Mouse (Mus musculus) liver, adult 2 months (tissue): Measurements from ENCODE around the gene Frem2. TPM values are rescaled to one million over a fixed set of nuclear protein-coding genes. Genes with fewer than 3 reads are reported as not detected.

Experiments
- DNase-seq: peaks from one replicate; pipeline ENCODE4 v3.0.0-alpha.2; 2011; ENCODE audit warnings: low read depth, low spot score; ENCODE audit errors: extremely low read depth
- H3K27ac ChIP-seq: fragments of 200-500 bp; replicated peaks from 2 replicates; pipeline ENCODE4 v1.5.1; 2012; ENCODE audit warnings: low read depth, mild to moderate bottlenecking, control low read depth, inconsistent platforms, low read length; ENCODE audit not compliant: insufficient read depth
- H3K27me3 ChIP-seq: fragments of 200-500 bp; 2 replicates; pipeline ENCODE4 v1.6.1; 2012; ENCODE audit warnings: mild to moderate bottlenecking, moderate library complexity, low read length, inconsistent platforms; ENCODE audit not compliant: control insufficient read depth, insufficient read depth
- H3K36me3 ChIP-seq: fragments of 200-500 bp; 2 replicates; pipeline ENCODE4 v1.6.1; 2012; ENCODE audit warnings: low read length, inconsistent platforms; ENCODE audit not compliant: control insufficient read depth, insufficient read depth
- H3K4me1 ChIP-seq: fragments of 200-500 bp; 2 replicates; pipeline ENCODE4 v1.6.1; 2011; ENCODE audit warnings: low read length; ENCODE audit not compliant: control insufficient read depth, insufficient read depth
- H3K4me3 ChIP-seq: fragments of 200-500 bp; 2 replicates; pipeline ENCODE4 v1.5.1; 2011; ENCODE audit warnings: low read depth, mild to moderate bottlenecking, control low read depth, low read length, moderate library complexity; ENCODE audit not compliant: insufficient read depth
- H3K79me2 ChIP-seq: fragments of 200-500 bp; 2 replicates; pipeline ENCODE4 v1.6.1; 2012; ENCODE audit warnings: inconsistent platforms, mild to moderate bottlenecking, low read length, moderate library complexity; ENCODE audit not compliant: control insufficient read depth, insufficient read depth
- H3K9ac ChIP-seq: fragments of 200-500 bp; 2 replicates; pipeline ENCODE4 v1.6.1; 2012; ENCODE audit warnings: low read depth, mild to moderate bottlenecking, control low read depth, inconsistent platforms, low read length
- CTCF ChIP-seq: fragments of 200-500 bp; IDR thresholded peaks from 2 replicates; pipeline ENCODE4 v1.5.1; 2011; ENCODE audit warnings: low read depth, low read length, control low read depth
- POLR2A ChIP-seq: fragments of 200-500 bp; IDR thresholded peaks from 2 replicates; pipeline ENCODE4 v1.6.1; 2011; ENCODE audit warnings: low read length, control low read depth; ENCODE audit not compliant: insufficient read depth; ENCODE audit errors: extremely low read depth
- WGBS: fragments of 180-500 bp; shearing (Covaris S2); methylation state at CpG from one replicate; pipeline ENCODE4 v1.1.7; 2018; 5-methylcytosine and 5-hydroxymethylcytosine counted together
- polyA plus RNA-seq: library from polyadenylated mRNA; depleted of rRNA; stranded (reverse); fragments of >200 nt; gene quantifications from 2 replicates; pipeline ENCODE4 v1.2.3, GENCODE M21; 2012
- total RNA-seq: library from RNA; depleted of rRNA; stranded (reverse); fragments of >200 nt; gene quantifications from 2 replicates; pipeline ENCODE4 v1.2.3, GENCODE M21; 2014

Gene Frem2
- total and polyA plus RNA-seq, 2 experiments = 0.02 to 0.09 TPM

DNA sequence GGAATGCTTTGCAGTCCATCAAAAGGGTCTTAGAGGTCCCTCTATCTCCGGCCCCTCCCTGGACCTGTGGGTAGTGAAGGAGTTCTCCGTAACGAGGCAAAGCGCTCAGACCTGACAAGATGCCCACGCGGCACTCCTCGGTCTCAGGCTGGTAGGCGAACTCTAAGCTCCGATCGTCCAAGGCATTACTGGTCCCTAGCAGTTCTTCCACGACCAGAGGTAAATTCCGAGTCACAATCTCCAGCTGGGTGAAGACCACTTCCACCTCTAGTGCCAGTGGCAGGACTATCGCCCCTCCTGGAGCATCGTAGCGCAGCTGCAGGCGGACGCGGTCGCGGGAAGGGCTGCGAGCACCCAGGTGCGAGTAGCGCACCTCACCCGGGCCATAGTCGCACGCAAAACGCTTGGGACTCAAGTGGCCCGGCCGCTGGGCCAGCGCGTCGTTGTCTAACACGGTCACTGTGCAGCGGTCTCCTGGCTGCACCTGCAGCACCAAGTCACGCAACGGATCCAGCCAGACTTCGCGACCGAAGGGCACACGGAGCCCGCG lies 752 bp downstream of the Frem2 start:
- Histone ChIP-seq H3K36me3 (no peaks in the 10 kb centered on the region), H3K79me2 (no peaks in the 10 kb centered on the region), H3K4me1 (no peaks in the 10 kb centered on the region), H3K27me3 (peaks cover 15% of the 10 kb centered on the region; the same call in 1 of the 2 replicates), H3K27ac (no peak overlapping the region), H3K9ac (peak overlapping the region; percentile 36; the same call in 1 of the 2 replicates), H3K4me3 (peak overlapping the region; percentile 42; the same call in 1 of the 2 replicates)
- DNase-seq = no peak
- WGBS = 2% methylated on average over 42 of the region's 42 CpGs
- TF ChIP-seq CTCF = no peak
- TF ChIP-seq POLR2A = no peak

DNA sequence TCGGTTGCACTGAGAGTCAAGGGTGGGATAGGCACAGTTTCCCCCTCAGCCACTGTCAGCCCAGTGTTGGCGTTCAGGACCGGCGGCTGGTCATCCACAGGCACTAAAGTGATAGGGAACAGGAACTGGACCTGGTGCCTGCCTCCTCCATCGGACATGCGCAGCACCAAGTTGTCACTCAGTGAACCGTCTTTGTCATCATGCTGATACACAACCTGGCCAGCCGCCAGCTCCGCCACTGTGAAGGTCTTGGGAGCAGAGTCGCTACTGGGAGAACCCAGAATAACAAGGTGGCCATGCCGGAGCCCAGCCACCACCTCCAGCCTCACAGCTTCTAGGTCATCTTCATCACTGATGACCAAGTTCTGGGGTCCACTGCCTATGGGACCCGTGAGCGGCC lies 1.8 kb downstream of the Frem2 start:
- H3K4me1 ChIP-seq = no peaks in the 10 kb centered on the region
- DNase-seq = no peak
- no peaks in the 10 kb centered on the region for H3K36me3 ChIP-seq
- no peak overlapping the region for H3K27ac ChIP-seq
- H3K4me3 ChIP-seq = no peak overlapping the region
- no peaks in the 10 kb centered on the region for H3K79me2 ChIP-seq
- no peak overlapping the region for H3K9ac ChIP-seq
- TF ChIP-seq CTCF (no peak), POLR2A (no peak)
- 81% methylated on average over 13 of the region's 13 CpGs for WGBS
- peaks cover 15% of the 10 kb centered on the region; the same call in 1 of the 2 replicates for H3K27me3 ChIP-seq

DNA sequence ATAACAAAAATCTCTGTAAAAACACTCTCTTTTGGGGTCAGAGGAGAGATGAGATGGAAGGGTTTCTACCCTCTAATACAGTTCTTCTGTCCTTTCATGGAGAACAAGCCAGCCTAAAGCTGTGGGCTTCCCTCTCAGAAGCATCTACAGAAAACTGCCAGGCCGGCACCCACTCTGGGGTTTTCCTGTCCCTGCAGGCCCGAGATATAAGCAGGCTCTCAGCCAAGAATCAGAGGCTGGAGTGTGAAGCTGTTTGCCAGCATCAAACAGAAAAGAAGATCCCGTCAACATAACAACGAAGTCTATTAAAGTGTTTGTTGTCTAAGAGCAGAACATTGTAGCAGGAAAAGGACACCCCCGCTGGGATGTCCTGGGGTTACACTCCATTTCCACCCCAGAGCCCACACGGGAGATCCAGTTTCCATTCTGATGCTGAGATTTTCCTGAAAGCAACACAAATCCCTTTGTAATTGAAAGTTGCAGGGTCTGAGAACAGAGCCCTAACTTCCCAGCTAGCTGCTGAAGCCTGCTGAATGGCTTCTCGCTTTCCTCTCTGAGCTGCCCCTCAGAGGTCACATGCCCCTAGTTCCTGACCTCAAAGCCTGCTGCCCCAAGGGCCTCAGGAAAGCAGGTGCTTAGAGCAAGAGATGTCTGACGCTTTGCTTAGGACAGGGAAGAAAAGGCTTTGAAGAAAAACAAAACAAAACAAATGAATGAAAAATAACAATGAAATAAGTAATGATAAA lies 7.0 kb downstream of the Frem2 start:
- no peaks in the 10 kb centered on the region for H3K79me2 ChIP-seq
- H3K27ac ChIP-seq = no peak overlapping the region
- 39% methylated on average over 8 of the region's 8 CpGs for WGBS
- no peak overlapping the region for H3K9ac ChIP-seq
- no peak for DNase-seq
- no peaks in the 10 kb centered on the region for H3K36me3 ChIP-seq
- H3K4me1 ChIP-seq = no peaks in the 10 kb centered on the region
- no peak overlapping the region for H3K4me3 ChIP-seq
- TF ChIP-seq CTCF (no peak), POLR2A (no peak)
- no peaks in the 10 kb centered on the region for H3K27me3 ChIP-seq

DNA sequence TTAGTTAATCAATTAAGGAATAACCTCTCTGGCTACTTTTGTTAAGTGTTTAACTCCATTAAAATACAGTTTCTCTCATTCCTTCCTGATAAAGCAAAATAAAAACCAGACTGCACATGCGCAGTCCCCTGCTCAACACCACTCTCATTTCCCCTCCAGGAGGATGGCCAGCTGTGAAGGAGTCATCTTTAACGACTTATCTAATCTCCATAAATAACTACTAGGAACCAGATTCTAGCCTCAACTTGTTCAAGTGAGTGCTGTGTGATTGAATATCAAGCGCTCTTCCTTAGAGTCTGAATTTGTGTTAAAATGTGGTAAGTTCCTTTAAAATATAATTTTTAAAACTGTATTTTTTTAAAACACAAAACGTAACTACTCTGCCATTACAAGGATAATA lies 7.7 kb downstream of the Frem2 start:
- H3K79me2 ChIP-seq = no peaks in the 10 kb centered on the region
- no peaks in the 10 kb centered on the region for H3K4me1 ChIP-seq
- DNase-seq = no peak
- H3K4me3 ChIP-seq = no peak overlapping the region
- no peaks in the 10 kb centered on the region for H3K36me3 ChIP-seq
- H3K9ac ChIP-seq = no peak overlapping the region
- H3K27me3 ChIP-seq = no peaks in the 10 kb centered on the region
- TF ChIP-seq POLR2A = no peak
- TF ChIP-seq CTCF = no peak
- no peak overlapping the region for H3K27ac ChIP-seq
- WGBS = 75% methylated on average over 4 of the region's 4 CpGs

DNA sequence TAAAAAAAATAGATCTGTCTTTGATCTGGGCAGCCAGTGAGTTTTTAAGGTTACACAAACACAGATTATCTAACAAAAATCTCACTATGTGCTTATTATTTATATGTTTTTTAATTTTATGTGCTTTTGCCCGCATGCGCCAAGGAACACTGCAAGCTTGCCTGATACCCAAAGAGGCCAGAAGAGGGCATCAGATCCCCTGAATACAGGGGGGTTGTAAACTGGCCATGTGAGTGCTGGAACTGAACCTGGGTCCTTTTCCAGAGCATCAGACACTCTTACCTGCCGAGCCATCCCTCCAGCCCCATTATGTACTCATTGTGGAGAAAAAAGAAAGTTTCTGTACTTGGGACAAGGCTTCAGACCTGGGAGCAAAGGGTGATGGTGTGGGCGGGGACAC lies 8.3 kb downstream of the Frem2 start:
- no peak overlapping the region for H3K27ac ChIP-seq
- no peaks in the 10 kb centered on the region for H3K79me2 ChIP-seq
- WGBS = 87% methylated on average over 4 of the region's 4 CpGs
- no peak overlapping the region for H3K9ac ChIP-seq
- H3K27me3 ChIP-seq = no peaks in the 10 kb centered on the region
- no peak for DNase-seq
- H3K4me1 ChIP-seq = no peaks in the 10 kb centered on the region
- no peak overlapping the region for H3K4me3 ChIP-seq
- no peaks in the 10 kb centered on the region for H3K36me3 ChIP-seq
- TF ChIP-seq CTCF (no peak), POLR2A (no peak)

DNA sequence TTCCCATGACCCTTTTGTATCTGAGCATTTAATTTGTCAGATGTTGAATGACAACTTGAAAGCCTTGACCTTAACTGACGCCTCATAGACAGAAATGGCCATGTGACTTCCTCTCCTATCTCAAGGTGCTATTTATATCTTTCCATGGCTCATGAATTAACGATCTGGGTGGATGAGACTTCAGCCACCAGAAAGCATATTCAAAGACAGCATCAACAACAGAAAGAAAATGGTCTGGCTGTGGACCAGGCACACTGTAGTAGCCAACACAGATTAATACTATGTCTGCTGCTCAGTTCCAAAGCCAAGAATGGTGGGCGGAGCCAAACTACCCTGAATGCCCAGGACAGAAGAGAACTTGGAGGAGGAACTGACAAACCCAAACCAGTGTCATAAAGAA lies 21.2 kb downstream of the Frem2 start:
- H3K36me3 ChIP-seq = no peaks in the 10 kb centered on the region
- H3K27ac ChIP-seq = no peak overlapping the region
- H3K79me2 ChIP-seq = no peaks in the 10 kb centered on the region
- H3K27me3 ChIP-seq = no peaks in the 10 kb centered on the region
- TF ChIP-seq CTCF (no peak), POLR2A (no peak)
- H3K4me3 ChIP-seq = no peak overlapping the region
- no peak overlapping the region for H3K9ac ChIP-seq
- WGBS = 64% methylated on average over 3 of the region's 3 CpGs
- H3K4me1 ChIP-seq = no peaks in the 10 kb centered on the region
- DNase-seq = no peak
